Mouse (Mus musculus): Measurements from ENCODE around the gene Celsr1.

DNA sequence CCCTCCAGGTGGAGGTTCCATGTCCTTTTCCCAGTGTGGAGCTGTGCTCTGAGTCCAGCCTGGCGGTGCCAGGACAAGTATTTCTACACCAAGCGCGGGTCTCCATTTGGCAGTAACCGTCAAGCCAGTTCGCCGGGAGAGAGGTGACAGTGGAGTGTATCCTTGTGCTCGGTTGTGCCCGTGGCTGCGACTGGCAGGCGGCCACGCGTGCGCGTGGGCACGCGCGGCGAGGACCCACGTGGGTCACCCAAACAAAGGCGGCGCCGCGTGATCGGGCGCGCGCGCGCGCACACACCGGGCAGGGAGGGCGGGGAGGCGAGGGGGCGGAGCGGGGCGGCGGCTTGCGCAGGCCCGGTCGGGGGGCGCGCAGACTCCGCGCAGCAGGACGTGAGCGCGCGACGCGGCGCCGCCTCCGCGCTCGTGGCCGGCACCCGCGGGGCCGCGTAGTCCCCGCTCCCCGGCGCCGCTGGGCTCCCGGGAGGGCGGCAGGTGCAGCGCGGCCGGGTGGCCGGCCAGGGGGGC lies 24.9 kb upstream of the Celsr1 start:
- no peak for TF ChIP-seq CTCF (IDR thresholded peaks at IDR 0.05; ENCODE audit: low read depth, low read length)
- no peak for TF ChIP-seq POLR2AphosphoS5 (IDR thresholded peaks at IDR 0.05; ENCODE audit: insufficient replicate concordance, low read depth, low read length)
- no peak for TF ChIP-seq GATA1 (IDR thresholded peaks at IDR 0.05; ENCODE audit: borderline replicate concordance, low read length)
